Mouse (Mus musculus) lung, embryonic 15.5 days (tissue): ENCODE measurements at regions not wholly inside any gene's neighbourhood (a gene's known extent, or its start where the extent isn't known, plus 50 kb on each side); places are given as distances from the start of the nearest gene placed in this dataset.

Source experiments
- ATAC-seq: fragments of 200-750 bp; cut with Nextera tagmentation; 2 replicates; pipeline ENCODE4 v1.8.0; 2017; ENCODE audit warnings: moderate number of reproducible peaks, borderline replicate concordance; ENCODE audit not compliant: low FRiP score, low TSS enrichment; ENCODE audit errors: extremely low read depth
- H3K27ac ChIP-seq: fragments of 300-500 bp; sonication (generic); 2 replicates; pipeline ENCODE4 v1.5.1; 2015; ENCODE audit warnings: moderate library complexity, mild to moderate bottlenecking, inconsistent platforms
- H3K27me3 ChIP-seq: fragments of 300-500 bp; sonication (generic); 2 replicates; pipeline ENCODE4 v1.6.1; 2015; ENCODE audit warnings: inconsistent platforms
- H3K36me3 ChIP-seq: fragments of 300-500 bp; sonication (generic); 2 replicates; pipeline ENCODE4 v1.6.1; 2015; ENCODE audit warnings: inconsistent platforms
- H3K4me1 ChIP-seq: fragments of 300-500 bp; sonication (generic); 2 replicates; pipeline ENCODE4 v1.6.1; 2015; ENCODE audit warnings: inconsistent platforms
- H3K4me2 ChIP-seq: fragments of 300-500 bp; sonication (generic); 2 replicates; pipeline ENCODE4 v1.6.1; 2015; ENCODE audit warnings: inconsistent platforms, mild to moderate bottlenecking, moderate library complexity
- H3K4me3 ChIP-seq: fragments of 300-500 bp; sonication (generic); 2 replicates; pipeline ENCODE4 v1.5.1; 2015; ENCODE audit warnings: mild to moderate bottlenecking, inconsistent platforms
- H3K9ac ChIP-seq: fragments of 300-500 bp; sonication (generic); 2 replicates; pipeline ENCODE4 v1.6.1; 2015; ENCODE audit warnings: inconsistent platforms
- H3K9me3 ChIP-seq: fragments of 300-500 bp; sonication (generic); 2 replicates; pipeline ENCODE4 v1.6.1; 2016; ENCODE audit warnings: inconsistent platforms
- WGBS: fragments of 180-500 bp; shearing (Covaris S2); methylation state at CpG from one replicate; pipeline ENCODE4 v1.1.7; 2015; 5-methylcytosine and 5-hydroxymethylcytosine counted together

- no peak overlapping the region for H3K4me2 ChIP-seq
These were observed 112.9 kb upstream of the Sall1 start for GRCm38 (mm10) chr8:89156909-89157308.

DNA sequence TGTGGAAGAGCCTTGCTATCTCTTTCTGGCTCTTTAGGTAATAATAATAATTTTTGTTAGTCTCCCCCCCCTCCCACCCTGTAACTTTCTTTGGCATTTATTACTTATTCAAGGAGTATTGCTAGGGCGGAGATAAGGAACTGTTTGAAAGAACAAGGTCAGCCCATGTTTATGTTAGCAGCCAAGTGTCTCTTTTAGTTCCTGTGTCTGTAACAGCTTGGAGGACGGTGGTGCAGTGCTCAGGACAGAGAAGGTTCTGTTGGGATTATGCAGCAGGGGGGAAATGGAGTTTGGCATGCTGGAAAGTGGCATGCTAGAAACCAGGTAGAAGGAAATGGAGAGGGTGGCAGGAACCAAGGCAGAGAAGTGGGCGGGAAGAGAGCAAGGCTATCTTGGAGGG is 109.6 kb upstream of the Sall1 start:
- WGBS = 37% methylated on average over 3 of the region's 3 CpGs
- ATAC-seq = peak; percentile 16; the same call in 1 of the 2 replicates
- peaks cover 57% of the 10 kb centered on the region for H3K27me3 ChIP-seq
- H3K9ac ChIP-seq = no peak overlapping the region
- no peak overlapping the region for H3K4me3 ChIP-seq
- peaks cover 17% of the 10 kb centered on the region for H3K4me1 ChIP-seq
- no peaks in the 10 kb centered on the region for H3K9me3 ChIP-seq
- no peak overlapping the region for H3K4me2 ChIP-seq
- no peak overlapping the region for H3K27ac ChIP-seq
- no peaks in the 10 kb centered on the region for H3K36me3 ChIP-seq

More at GRCm38 (mm10) chr8:89156909-89157308, 112.9 kb upstream of the Sall1 start:
- no peak overlapping the region for H3K4me3 ChIP-seq
- peaks cover 17% of the 10 kb centered on the region for H3K4me1 ChIP-seq
- peaks cover 59% of the 10 kb centered on the region for H3K27me3 ChIP-seq
- H3K27ac ChIP-seq = no peak overlapping the region
- ATAC-seq = no peak
- H3K9ac ChIP-seq = no peak overlapping the region
- 88% methylated on average over 1 of the region's 1 CpGs for WGBS
- no peaks in the 10 kb centered on the region for H3K9me3 ChIP-seq
- H3K36me3 ChIP-seq = no peaks in the 10 kb centered on the region

GRCm38 (mm10) chr8:89152867-89153595 is 109.1 kb upstream of the Sall1 start:
- peak overlapping the region; percentile 14; the same call in 1 of the 2 replicates for H3K4me2 ChIP-seq
- H3K9me3 ChIP-seq = no peaks in the 10 kb centered on the region
- peaks cover 58% of the 10 kb centered on the region for H3K27me3 ChIP-seq
- WGBS = 25% methylated on average over 17 of the region's 17 CpGs
- H3K4me3 ChIP-seq = no peak overlapping the region
- ATAC-seq = peak; percentile 92
- peaks cover 17% of the 10 kb centered on the region for H3K4me1 ChIP-seq
- no peak overlapping the region for H3K9ac ChIP-seq
- no peak overlapping the region for H3K27ac ChIP-seq
- no peaks in the 10 kb centered on the region for H3K36me3 ChIP-seq

- H3K27me3 ChIP-seq = peaks cover 58% of the 10 kb centered on the region
- ATAC-seq = no peak
- H3K36me3 ChIP-seq = no peaks in the 10 kb centered on the region
- H3K4me1 ChIP-seq = peaks cover 17% of the 10 kb centered on the region
- no peak overlapping the region for H3K27ac ChIP-seq
- no peak overlapping the region for H3K4me2 ChIP-seq
- WGBS = 41% methylated on average over 8 of the region's 8 CpGs
- H3K9ac ChIP-seq = no peak overlapping the region
- H3K4me3 ChIP-seq = no peak overlapping the region
- no peaks in the 10 kb centered on the region for H3K9me3 ChIP-seq
These were observed 108.4 kb upstream of the Sall1 start for GRCm38 (mm10) chr8:89152331-89152730.

- WGBS = 49% methylated on average over 2 of the region's 2 CpGs
- Histone ChIP-seq H3K4me2 (no peak overlapping the region), H3K9me3 (no peaks in the 10 kb centered on the region), H3K9ac (no peak overlapping the region), H3K4me1 (peaks cover 17% of the 10 kb centered on the region), H3K36me3 (no peaks in the 10 kb centered on the region), H3K27ac (no peak overlapping the region), H3K27me3 (peaks cover 60% of the 10 kb centered on the region), H3K4me3 (no peak overlapping the region)
- no peak for ATAC-seq
These were observed 107.0 kb upstream of the Sall1 start for GRCm38 (mm10) chr8:89150952-89151351.

GRCm38 (mm10) chr8:89141529-89142235 is 97.7 kb upstream of the Sall1 start:
- no peak overlapping the region for H3K9ac ChIP-seq
- no peaks in the 10 kb centered on the region for H3K9me3 ChIP-seq
- no peak overlapping the region for H3K4me2 ChIP-seq
- no peak overlapping the region for H3K27ac ChIP-seq
- ATAC-seq = no peak
- H3K36me3 ChIP-seq = no peaks in the 10 kb centered on the region
- peaks cover 62% of the 10 kb centered on the region for H3K27me3 ChIP-seq
- 59% methylated on average over 8 of the region's 8 CpGs for WGBS
- H3K4me3 ChIP-seq = no peak overlapping the region
- H3K4me1 ChIP-seq = no peaks in the 10 kb centered on the region

DNA sequence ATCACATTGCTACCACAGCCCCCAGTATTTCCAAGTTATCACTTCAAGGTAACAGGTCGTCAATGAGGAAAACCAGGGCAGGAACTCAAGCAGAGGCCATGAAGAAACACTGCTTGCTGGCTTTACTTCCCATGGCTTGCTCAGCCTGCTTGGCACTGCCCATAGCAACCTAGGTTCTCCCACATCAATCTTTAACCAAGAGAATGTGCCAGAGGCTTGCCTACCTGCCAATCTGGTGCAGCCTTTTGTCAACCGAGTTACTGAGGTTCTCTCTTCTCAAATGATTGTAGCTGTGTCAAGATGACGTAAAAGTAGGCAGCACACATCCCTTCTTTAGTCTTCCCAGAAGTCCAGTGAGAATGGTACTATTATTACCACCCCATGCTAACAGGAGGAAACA is 95.9 kb upstream of the Sall1 start:
- H3K27me3 ChIP-seq = peaks cover 52% of the 10 kb centered on the region
- H3K4me1 ChIP-seq = no peaks in the 10 kb centered on the region
- 55% methylated on average over 3 of the region's 3 CpGs for WGBS

GRCm38 (mm10) chr8:89138416-89139125 is 94.6 kb upstream of the Sall1 start:
- Histone ChIP-seq H3K4me3 (no peak overlapping the region), H3K9ac (no peak overlapping the region), H3K4me2 (no peak overlapping the region), H3K4me1 (0 out of 2 replicates have a peak, but pooled peaks cover 4% of the 10 kb centered on the region), H3K36me3 (no peaks in the 10 kb centered on the region), H3K27ac (no peak overlapping the region), H3K27me3 (peaks cover 42% of the 10 kb centered on the region), H3K9me3 (no peaks in the 10 kb centered on the region)
- 57% methylated on average over 8 of the region's 8 CpGs for WGBS
- ATAC-seq = no peak

More for the DNA sequence above, 95.9 kb upstream of the Sall1 start:
- H3K4me2 ChIP-seq = no peak overlapping the region
- H3K36me3 ChIP-seq = no peaks in the 10 kb centered on the region
- no peaks in the 10 kb centered on the region for H3K9me3 ChIP-seq
- no peak overlapping the region for H3K27ac ChIP-seq
- H3K9ac ChIP-seq = no peak overlapping the region
- no peak for ATAC-seq
- no peak overlapping the region for H3K4me3 ChIP-seq

GRCm38 (mm10) chr8:89134581-89135484 is 90.9 kb upstream of the Sall1 start:
- Histone ChIP-seq H3K36me3 (no peaks in the 10 kb centered on the region), H3K9ac (no peak overlapping the region), H3K4me2 (no peak overlapping the region), H3K9me3 (no peaks in the 10 kb centered on the region), H3K4me1 (0 out of 2 replicates have a peak, but pooled peaks cover 4% of the 10 kb centered on the region), H3K27me3 (peaks cover 14% of the 10 kb centered on the region; the same call in 1 of the 2 replicates), H3K27ac (no peak overlapping the region), H3K4me3 (no peak overlapping the region)
- no peak for ATAC-seq
- 73% methylated on average over 19 of the region's 19 CpGs for WGBS

GRCm38 (mm10) chr8:89134058-89134457 is 90.1 kb upstream of the Sall1 start:
- WGBS = 31% methylated on average over 5 of the region's 5 CpGs
- Histone ChIP-seq H3K27me3 (peaks cover 16% of the 10 kb centered on the region; the same call in 1 of the 2 replicates), H3K9ac (no peak overlapping the region), H3K4me3 (no peak overlapping the region), H3K4me2 (no peak overlapping the region), H3K9me3 (no peaks in the 10 kb centered on the region), H3K27ac (no peak overlapping the region), H3K4me1 (0 out of 2 replicates have a peak, but pooled peaks cover 4% of the 10 kb centered on the region), H3K36me3 (no peaks in the 10 kb centered on the region)
- no peak for ATAC-seq

- Histone ChIP-seq H3K27me3 (no peaks in the 10 kb centered on the region), H3K4me3 (no peak overlapping the region), H3K9me3 (no peaks in the 10 kb centered on the region), H3K4me1 (no peaks in the 10 kb centered on the region), H3K9ac (no peak overlapping the region), H3K4me2 (no peak overlapping the region), H3K36me3 (no peaks in the 10 kb centered on the region), H3K27ac (no peak overlapping the region)
- WGBS = 75% methylated on average over 6 of the region's 6 CpGs
- no peak for ATAC-seq
These were observed 77.1 kb upstream of the Sall1 start for GRCm38 (mm10) chr8:89121051-89121450.
